Mouse (Mus musculus): ENCODE results near the gene Rdh12.
"Not testable (repeated sequence)": the region's sequence is repeated elsewhere in the genome, so short reads cannot be mapped to it uniquely, and the experiment has no call there.

The Rdh12 gene

GRCm38 (mm10) chr12:79208703-79209464, at the start of gene Rdh12:
Gene Rdh12 (plus strand): TSS chr12:79208914.
- peak; percentile 68 for DNase-seq (ENCODE audit: low spot score)

- DNase-seq (ENCODE audit: low spot score): no peak
These were observed 45.8 kb upstream of the Rdh12 start for GRCm38 (mm10) chr12:79162876-79163275.

GRCm38 (mm10) chr12:79169173-79169572, 39.5 kb upstream of the Rdh12 start:
- no peak for DNase-seq (ENCODE audit: low spot score)

- DNase-seq (ENCODE audit: low spot score): no peak
These were observed 38.3 kb upstream of the Rdh12 start for GRCm38 (mm10) chr12:79170421-79170820.

- DNase-seq (ENCODE audit: low spot score): no peak
These were observed 37.3 kb upstream of the Rdh12 start for GRCm38 (mm10) chr12:79171269-79171995.

- peak; percentile 91 for DNase-seq (ENCODE audit: low spot score)
These were observed 36.4 kb upstream of the Rdh12 start, which contains the start of gene Vti1b for GRCm38 (mm10) chr12:79172019-79172941. Gene Vti1b (minus strand): TSS chr12:79172667.

- DNase-seq (ENCODE audit: low spot score): no peak
These were observed 35.0 kb upstream of the Rdh12 start for GRCm38 (mm10) chr12:79173721-79174120.

- no peak for DNase-seq (ENCODE audit: low spot score)
These were observed 32.7 kb upstream of the Rdh12 start for GRCm38 (mm10) chr12:79175998-79176397.

GRCm38 (mm10) chr12:79185160-79185559, 23.6 kb upstream of the Rdh12 start:
- not testable (repeated sequence) for DNase-seq (ENCODE audit: low spot score)

- peak; percentile 89 for DNase-seq (ENCODE audit: low spot score)
These were observed 17.6 kb upstream of the Rdh12 start for GRCm38 (mm10) chr12:79190931-79191673.

GRCm38 (mm10) chr12:79191701-79192100, 17.0 kb upstream of the Rdh12 start:
- peak; percentile 93 for DNase-seq (ENCODE audit: low spot score)

- DNase-seq (ENCODE audit: low spot score): no peak
These were observed 16.5 kb upstream of the Rdh12 start, which contains the start of gene Rdh11 for GRCm38 (mm10) chr12:79192193-79192592. Gene Rdh11 (minus strand): TSS chr12:79192293.

- DNase-seq (ENCODE audit: low spot score): peak; percentile 89
These were observed 15.3 kb upstream of the Rdh12 start for GRCm38 (mm10) chr12:79193441-79193840.

GRCm38 (mm10) chr12:79197105-79197504, 11.6 kb upstream of the Rdh12 start:
- DNase-seq (ENCODE audit: low spot score): no peak

- DNase-seq (ENCODE audit: low spot score): no peak
These were observed 6.8 kb upstream of the Rdh12 start for GRCm38 (mm10) chr12:79201882-79202281.

- no peak for DNase-seq (ENCODE audit: low spot score)
These were observed 2.7 kb downstream of the Rdh12 start for GRCm38 (mm10) chr12:79211447-79211846.

GRCm38 (mm10) chr12:79217511-79217910, 8.8 kb downstream of the Rdh12 start:
- DNase-seq (ENCODE audit: low spot score): no peak

GRCm38 (mm10) chr12:79235485-79236080, 26.9 kb downstream of the Rdh12 start:
- DNase-seq (ENCODE audit: low spot score): peak; percentile 7

- DNase-seq (ENCODE audit: low spot score): no peak
These were observed 33.3 kb downstream of the Rdh12 start for GRCm38 (mm10) chr12:79241985-79242384.

- no peak for DNase-seq (ENCODE audit: low spot score)
These were observed 34.2 kb downstream of the Rdh12 start for GRCm38 (mm10) chr12:79242921-79243320.

GRCm38 (mm10) chr12:79248110-79248509, 39.4 kb downstream of the Rdh12 start:
- no peak for DNase-seq (ENCODE audit: low spot score)

All from embryo, embryonic 10.5 days (tissue).